In the genomic region with DNA sequence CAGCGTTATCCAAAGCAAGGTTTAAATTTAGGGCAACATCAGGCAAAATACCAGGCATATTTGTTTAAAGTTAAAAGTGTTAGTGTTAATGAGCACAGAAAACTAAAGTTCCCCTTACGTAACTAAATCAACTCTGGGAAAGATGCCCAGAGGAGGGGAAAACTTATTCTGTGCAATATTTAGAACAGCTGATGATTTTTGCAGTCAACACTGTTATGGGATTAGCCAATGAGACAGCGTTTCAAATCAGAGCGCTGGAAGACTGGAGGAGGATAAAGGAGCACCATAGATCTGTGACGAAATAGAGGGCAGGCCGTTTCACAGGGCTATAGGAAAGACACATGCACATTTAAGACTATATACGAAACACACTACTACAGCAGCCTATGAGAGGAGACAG, we compare ENCODE assay signal across 16 mouse cellular contexts. TPM values are rescaled to one million over a fixed set of nuclear protein-coding genes. Genes with fewer than 3 reads are reported as not detected.
A peak's percentile ranks its signal among the peaks of the same experiment; 100 is the strongest.
DNase-seq lines count a peak whose midpoint lies in the region; ATAC-seq and TF ChIP-seq lines count a peak whose summit lies in the region.
"Had no signal": no experiment of that assay in that cellular context is flagged by ENCODE, and none has a peak within 500 bp of the region (broad histone marks: within the 10 kb centered on the region; RNA-seq: fewer than 3 reads in every experiment).

No protein-coding gene starts in this region.

- H3K9me3 ChIP-seq in forebrain, embryonic 13.5 days (replicated peaks), result no peaks in the 10 kb centered on the region
- H3K9me3 ChIP-seq in forebrain, embryonic 12.5 days, result no peaks in the 10 kb centered on the region
- H3K9me3 ChIP-seq in intestine, embryonic 15.5 days, result no peaks in the 10 kb centered on the region
- H3K9me3 ChIP-seq: hindbrain, embryonic 12.5 days; limb, embryonic 15.5 days had no signal

- H3K36me3 ChIP-seq in forebrain, embryonic 13.5 days (ENCODE audit: poor library complexity, severe bottlenecking), result no peaks in the 10 kb centered on the region
- no peaks in the 10 kb centered on the region for H3K36me3 ChIP-seq in forebrain, embryonic 12.5 days (replicated peaks)
- no peaks in the 10 kb centered on the region for H3K36me3 ChIP-seq in intestine, embryonic 15.5 days
- H3K36me3 ChIP-seq: hindbrain, embryonic 12.5 days; limb, embryonic 15.5 days had no signal

- ATAC-seq in forebrain, embryonic 13.5 days, result peak; percentile 45; the same call in 1 of the 2 replicates
- ATAC-seq in forebrain, embryonic 12.5 days (ENCODE audit: low FRiP score), result no peak
- no peak for ATAC-seq in intestine, embryonic 15.5 days
- ATAC-seq: intestine, postnatal 0 days had no signal

- no peak overlapping the region for H3K9ac ChIP-seq in forebrain, embryonic 13.5 days
- H3K9ac ChIP-seq in forebrain, embryonic 12.5 days, result no peak overlapping the region
- H3K9ac ChIP-seq in intestine, embryonic 15.5 days, result no peak overlapping the region
- H3K9ac ChIP-seq: hindbrain, embryonic 12.5 days; limb, embryonic 15.5 days had no signal

- TF ChIP-seq CTCF in layer of hippocampus, adult 2 months (conservative IDR thresholded peaks at IDR 0.05), result no peak

- peak; percentile 45 to 69 for DNase-seq in layer of hippocampus, adult 2 months (ENCODE audit: low spot score in 2 of 2)
- no peak for DNase-seq in layer of hippocampus, postnatal 10 days (ENCODE audit: low spot score in 2 of 2)
- DNase-seq in right cerebral cortex, adult 2 months (ENCODE audit: low spot score in 2 of 2), result peak; percentile 40 to 54
- no peak for DNase-seq in right cerebral cortex, postnatal 25 days
- no peak for DNase-seq in urinary bladder, postnatal 4 days (ENCODE audit: low spot score in 2 of 2)
- DNase-seq: adrenal gland, postnatal 14 days; gastrocnemius, postnatal 10 days had no signal

- H3K27me3 ChIP-seq in forebrain, embryonic 13.5 days, result no peaks in the 10 kb centered on the region
- H3K27me3 ChIP-seq in forebrain, embryonic 12.5 days, result no peaks in the 10 kb centered on the region
- H3K27me3 ChIP-seq in intestine, embryonic 15.5 days (replicated peaks), result no peaks in the 10 kb centered on the region
- H3K27me3 ChIP-seq: hindbrain, embryonic 12.5 days; limb, embryonic 15.5 days had no signal

- H3K4me3 ChIP-seq in forebrain, embryonic 13.5 days, result no peak overlapping the region
- no peak overlapping the region for H3K4me3 ChIP-seq in forebrain, embryonic 12.5 days (replicated peaks)
- no peak overlapping the region for H3K4me3 ChIP-seq in layer of hippocampus, adult 2 months
- no peak overlapping the region for H3K4me3 ChIP-seq in intestine, embryonic 15.5 days (replicated peaks)
- H3K4me3 ChIP-seq: hindbrain, embryonic 12.5 days; limb, embryonic 15.5 days; myocyte had no signal

- no peaks in the 10 kb centered on the region for H3K4me1 ChIP-seq in forebrain, embryonic 13.5 days
- no peaks in the 10 kb centered on the region for H3K4me1 ChIP-seq in forebrain, embryonic 12.5 days
- no peaks in the 10 kb centered on the region for H3K4me1 ChIP-seq in intestine, embryonic 15.5 days (replicated peaks)
- H3K4me1 ChIP-seq: hindbrain, embryonic 12.5 days; limb, embryonic 15.5 days had no signal

- no peak overlapping the region for H3K27ac ChIP-seq in forebrain, embryonic 13.5 days
- H3K27ac ChIP-seq in forebrain, embryonic 12.5 days, result no peak overlapping the region
- H3K27ac ChIP-seq in layer of hippocampus, adult 2 months, result peak overlapping the region; percentile 64; the same call in 1 of the 2 replicates
- no peak overlapping the region for H3K27ac ChIP-seq in intestine, embryonic 15.5 days
- H3K27ac ChIP-seq: hindbrain, embryonic 12.5 days; limb, embryonic 15.5 days; stomach, postnatal 0 days had no signal

- no peak overlapping the region for H3K4me2 ChIP-seq in forebrain, embryonic 13.5 days
- no peak overlapping the region for H3K4me2 ChIP-seq in forebrain, embryonic 12.5 days
- no peak overlapping the region for H3K4me2 ChIP-seq in intestine, embryonic 15.5 days (replicated peaks)
- H3K4me2 ChIP-seq: heart, embryonic 11.5 days; hindbrain, embryonic 12.5 days; limb, embryonic 15.5 days had no signal

- 76% methylated on average over 7 of the region's 7 CpGs for WGBS in forebrain, embryonic 13.5 days
- 86% methylated on average over 7 of the region's 7 CpGs for WGBS in forebrain, embryonic 12.5 days
- WGBS in intestine, embryonic 15.5 days, result 70% methylated on average over 7 of the region's 7 CpGs

RNA-seq across cellular contexts. Expression of a gene that starts 19.2 kb away (rescaled TPM):
- polyA plus RNA-seq in forebrain, embryonic 13.5 days (2015; fragmentation: Nextera tagmentation; extraction: Ambion mirVana), result 2.0 and 2.6 TPM in 2 replicates
- polyA plus RNA-seq in forebrain, embryonic 12.5 days (2016; fragmentation: Nextera tagmentation; extraction: Ambion mirVana), result 1.5 and 2.0 TPM in 2 replicates
- total RNA-seq in layer of hippocampus, adult 2 months (2021), result 1 to 10 TPM in 1 of 2 experiments, under 1 TPM in 1; 0.92 to 1.1 TPM
- total RNA-seq in layer of hippocampus, postnatal 10 days (2021), result under 1 TPM; 0.47 to 0.98 TPM
- polyA plus RNA-seq in intestine, embryonic 15.5 days (2015; fragmentation: Nextera tagmentation; extraction: Ambion mirVana), result 0.13 TPM in 1 of 2 replicates, not detected in the other
- total RNA-seq: adrenal gland, postnatal 14 days; gastrocnemius, postnatal 10 days had no signal
- polyA plus RNA-seq: myocyte; stomach, postnatal 0 days had no signal

RNA-seq across cellular contexts. Expression of a gene that starts 52.1 kb away (rescaled TPM):
- polyA plus RNA-seq in forebrain, embryonic 13.5 days (2015; fragmentation: Nextera tagmentation; extraction: Ambion mirVana), result 10.6 and 12.3 TPM in 2 replicates
- polyA plus RNA-seq in forebrain, embryonic 12.5 days (2016; fragmentation: Nextera tagmentation; extraction: Ambion mirVana), result 9.0 and 11.4 TPM in 2 replicates
- 10 to 100 TPM; 16.2 to 18.9 TPM for total RNA-seq in layer of hippocampus, adult 2 months (2021)
- 10 to 100 TPM; 17.6 to 18.6 TPM for total RNA-seq in layer of hippocampus, postnatal 10 days (2021)
- 5.2 and 5.6 TPM in 2 replicates for polyA plus RNA-seq in intestine, embryonic 15.5 days (2015; fragmentation: Nextera tagmentation; extraction: Ambion mirVana)

Comparison
In these comparisons a context has a peak if more than half of its experiments do, and no peak if none do; other contexts are left out.
1. DNase-seq: peak in layer of hippocampus, adult 2 months (2 of 2) and right cerebral cortex, adult 2 months (2 of 2); none in layer of hippocampus, postnatal 10 days (0 of 2), right cerebral cortex, postnatal 25 days (single experiment) and urinary bladder, postnatal 4 days (0 of 2).